Mouse (Mus musculus) liver, adult (tissue): ENCODE results near the gene Stk10.

Experiments
- GATA4 ChIP-seq: IDR thresholded peaks from 2 replicates; pipeline ENCODE4 v1.6.1; 2014; ENCODE audit warnings: mild to moderate bottlenecking, low read length; ENCODE audit not compliant: insufficient replicate concordance

Gene Stk10

DNA sequence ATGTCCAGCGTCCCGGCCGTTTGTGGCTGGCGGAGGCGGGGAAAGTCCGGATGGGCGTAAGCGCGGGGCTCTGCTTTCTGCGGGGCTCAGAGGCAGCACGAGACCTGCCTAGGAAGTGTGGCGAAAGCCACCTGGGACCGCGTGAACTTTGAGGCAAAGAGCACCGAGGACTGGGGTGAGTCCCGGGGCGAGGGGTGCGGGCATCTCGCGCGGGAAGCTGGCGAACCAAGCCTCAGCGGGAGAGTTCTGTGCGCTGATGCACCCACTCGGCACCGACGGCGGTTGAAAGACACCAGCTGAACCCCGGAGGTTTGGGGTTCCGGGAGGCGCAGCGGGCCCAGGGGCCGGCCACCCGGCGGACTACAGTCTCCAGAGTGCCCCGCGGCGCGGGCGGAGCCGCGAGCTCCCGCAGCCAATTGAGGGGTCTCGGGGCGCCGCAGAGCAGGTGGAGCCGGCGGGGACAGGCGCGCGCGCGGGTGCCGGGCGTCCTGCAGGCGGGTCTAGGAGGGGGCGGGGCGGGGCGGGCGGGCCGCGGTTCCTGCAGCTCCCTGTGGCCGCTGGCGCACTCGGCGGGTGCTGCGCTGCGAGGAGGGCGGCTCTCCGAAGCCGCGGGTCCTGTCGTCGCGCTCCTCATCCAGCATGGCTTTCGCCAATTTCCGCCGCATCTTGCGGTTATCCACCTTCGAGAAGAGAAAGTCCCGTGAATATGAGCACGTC is at the start of gene Stk10:
TSS of gene Stk10 (plus strand) at position 541 of the 717 bp plus-strand sequence.
- no peak for TF ChIP-seq GATA4

GRCm38 (mm10) chr11:32485290-32485689 is 47.8 kb upstream of the Stk10 start:
- TF ChIP-seq GATA4, result no peak

DNA sequence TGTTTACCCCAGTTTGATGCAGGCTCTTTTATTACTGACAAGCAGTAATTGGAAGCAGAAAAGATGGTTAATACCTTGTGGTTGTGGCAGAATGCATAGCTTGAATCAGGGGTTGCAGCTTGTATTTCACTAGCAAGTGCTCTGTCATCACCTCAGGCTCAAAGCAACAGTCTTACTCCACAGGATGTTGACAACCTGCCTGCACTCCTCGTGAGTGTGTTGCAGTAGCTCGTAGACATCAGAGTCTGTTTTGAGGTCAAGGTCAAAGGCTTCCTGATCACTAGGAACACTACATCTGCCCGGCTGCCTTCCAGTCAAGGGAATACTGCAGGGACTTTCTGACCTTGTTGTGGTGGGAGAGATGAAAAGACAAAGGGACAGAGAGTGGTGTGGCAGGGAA is 46.5 kb upstream of the Stk10 start:
- no peak for TF ChIP-seq GATA4

- no peak for TF ChIP-seq GATA4
Observed at GRCm38 (mm10) chr11:32487501-32487900, 45.6 kb upstream of the Stk10 start.

DNA sequence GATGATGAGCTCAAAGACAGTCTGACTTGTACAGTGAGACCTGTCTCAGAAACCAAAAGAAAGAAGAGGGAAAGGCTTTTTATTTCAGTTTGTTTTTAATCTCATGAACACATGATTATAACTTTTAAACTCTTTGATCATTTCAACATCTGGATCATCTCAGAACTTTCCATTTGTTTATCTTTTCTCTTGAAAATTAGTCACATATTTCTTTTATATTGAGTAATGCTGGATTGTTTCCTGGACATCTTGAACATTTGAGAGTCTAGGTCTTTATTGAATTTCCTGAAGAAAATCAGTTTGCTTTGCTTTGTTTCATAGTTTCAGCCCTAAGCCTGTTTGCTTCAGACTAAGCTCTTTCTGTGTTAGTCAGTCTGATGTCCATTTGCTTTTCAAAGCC is 44.8 kb upstream of the Stk10 start:
- no peak for TF ChIP-seq GATA4

- TF ChIP-seq GATA4, result no peak
Observed at GRCm38 (mm10) chr11:32488808-32489670, 44.1 kb upstream of the Stk10 start.

GRCm38 (mm10) chr11:32491079-32491478 is 42.0 kb upstream of the Stk10 start:
- no peak for TF ChIP-seq GATA4

- no peak for TF ChIP-seq GATA4
Observed at GRCm38 (mm10) chr11:32493312-32493711, 39.8 kb upstream of the Stk10 start.

- TF ChIP-seq GATA4, result no peak
Observed at GRCm38 (mm10) chr11:32495283-32495682, 37.8 kb upstream of the Stk10 start.

- no peak for TF ChIP-seq GATA4
Observed at GRCm38 (mm10) chr11:32498757-32499535, 34.2 kb upstream of the Stk10 start.

DNA sequence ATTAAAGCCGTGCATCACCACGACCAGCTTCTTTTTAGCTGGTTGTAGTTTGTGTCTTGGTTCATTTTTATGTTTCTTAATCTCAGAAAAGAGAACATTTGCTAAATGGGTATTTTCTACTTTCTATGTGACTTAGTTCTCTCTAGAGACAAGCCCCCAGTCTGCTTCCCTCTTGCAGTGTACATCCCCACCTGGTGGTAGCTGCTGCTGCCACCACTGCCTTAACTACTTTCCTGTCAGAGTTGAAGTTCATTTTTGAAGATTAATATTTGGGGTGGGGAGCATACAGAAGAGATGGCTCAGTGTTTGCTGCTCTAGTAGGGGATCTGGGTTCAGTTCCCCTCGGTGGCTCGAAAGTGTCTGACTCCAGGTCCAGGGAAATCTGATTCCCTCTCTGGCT is 33.2 kb upstream of the Stk10 start:
- no peak for TF ChIP-seq GATA4

DNA sequence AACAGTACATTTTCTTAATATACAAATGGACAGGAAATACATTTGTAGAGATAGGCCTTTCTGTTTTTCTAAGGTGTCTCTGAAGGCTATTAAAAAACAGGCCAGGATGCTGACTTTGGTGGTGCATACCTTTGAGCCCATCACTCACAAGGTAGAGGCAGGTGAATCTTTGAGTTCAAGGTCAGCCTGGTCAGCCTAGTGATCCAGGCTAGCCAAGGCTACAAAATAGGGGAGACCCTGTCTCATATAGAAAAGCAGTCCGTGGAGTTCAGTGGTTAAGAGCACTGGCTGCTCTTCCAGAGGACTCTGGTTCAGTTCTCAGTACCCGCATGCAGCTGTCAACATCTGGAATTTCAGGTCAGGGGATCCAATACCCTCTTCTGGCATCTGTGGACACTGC is 29.4 kb upstream of the Stk10 start:
- no peak for TF ChIP-seq GATA4

- TF ChIP-seq GATA4, result no peak
Observed at GRCm38 (mm10) chr11:32505091-32505739, 27.9 kb upstream of the Stk10 start.

DNA sequence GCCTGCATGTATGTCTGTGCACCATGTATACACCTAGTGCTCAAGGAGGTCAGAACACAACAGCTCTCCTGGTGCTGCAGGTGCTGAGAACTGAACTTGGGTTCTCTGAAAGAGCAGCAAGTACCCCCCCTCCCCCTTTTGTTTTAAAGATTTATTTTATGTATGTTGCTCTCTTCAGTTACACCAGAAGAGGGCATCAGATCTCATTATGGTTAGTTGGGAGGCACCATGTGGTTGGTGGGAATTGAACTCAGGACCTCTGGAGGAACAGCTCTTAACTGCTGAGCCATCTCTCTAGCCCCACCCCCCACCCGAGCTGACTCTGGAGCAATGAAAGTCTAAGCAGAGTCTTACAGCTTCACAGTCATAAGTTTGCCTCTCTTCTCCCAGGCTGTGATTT is 22.2 kb upstream of the Stk10 start:
- TF ChIP-seq GATA4, result no peak

GRCm38 (mm10) chr11:32516091-32516490 is 17.0 kb upstream of the Stk10 start:
- TF ChIP-seq GATA4, result no peak
